Mouse (Mus musculus): ENCODE data around the gene Cct3.

The Cct3 gene

DNA sequence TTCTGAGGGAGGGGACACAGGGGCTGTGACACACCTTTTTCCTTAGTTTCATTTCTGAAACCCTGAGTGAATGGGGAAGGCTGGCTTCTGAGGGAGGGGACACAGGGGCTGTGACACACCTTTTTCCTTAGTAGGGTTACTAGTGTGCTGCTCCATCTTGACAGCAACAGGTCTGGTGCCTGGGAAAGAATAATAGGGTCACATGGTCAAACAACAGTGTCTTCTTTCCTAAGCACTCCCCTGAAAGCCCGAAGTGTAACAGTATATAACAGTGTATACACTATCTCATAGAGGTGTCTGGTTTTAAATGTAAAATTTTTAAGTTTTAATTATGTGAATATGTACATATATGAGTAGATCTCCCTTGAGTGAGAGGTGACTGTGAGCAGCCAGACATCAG is 1.6 kb upstream of the Cct3 start:
- DNase-seq = peak; percentile 31

DNA sequence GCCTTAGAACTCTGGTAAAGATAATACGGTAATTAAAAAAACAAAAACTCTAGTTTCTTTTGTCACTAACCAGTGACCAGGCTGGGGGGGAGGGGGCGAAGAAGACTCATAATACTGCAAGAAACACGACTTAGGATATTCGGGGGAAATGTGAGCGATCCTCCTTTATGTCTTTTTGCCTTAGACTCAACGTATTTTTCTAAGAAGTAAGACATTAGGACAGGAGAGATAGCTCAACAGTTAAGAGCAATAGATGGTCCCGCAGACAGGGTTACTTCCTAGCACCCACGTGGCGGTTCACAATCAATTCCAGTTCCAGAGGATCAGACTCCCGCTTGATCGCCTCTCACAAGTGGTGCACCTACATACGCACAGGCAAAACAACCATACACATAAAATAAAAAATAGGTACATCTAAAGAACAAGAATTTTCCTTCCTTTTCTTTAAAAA is 781 bp upstream of the Cct3 start:
- no peak for DNase-seq

DNA sequence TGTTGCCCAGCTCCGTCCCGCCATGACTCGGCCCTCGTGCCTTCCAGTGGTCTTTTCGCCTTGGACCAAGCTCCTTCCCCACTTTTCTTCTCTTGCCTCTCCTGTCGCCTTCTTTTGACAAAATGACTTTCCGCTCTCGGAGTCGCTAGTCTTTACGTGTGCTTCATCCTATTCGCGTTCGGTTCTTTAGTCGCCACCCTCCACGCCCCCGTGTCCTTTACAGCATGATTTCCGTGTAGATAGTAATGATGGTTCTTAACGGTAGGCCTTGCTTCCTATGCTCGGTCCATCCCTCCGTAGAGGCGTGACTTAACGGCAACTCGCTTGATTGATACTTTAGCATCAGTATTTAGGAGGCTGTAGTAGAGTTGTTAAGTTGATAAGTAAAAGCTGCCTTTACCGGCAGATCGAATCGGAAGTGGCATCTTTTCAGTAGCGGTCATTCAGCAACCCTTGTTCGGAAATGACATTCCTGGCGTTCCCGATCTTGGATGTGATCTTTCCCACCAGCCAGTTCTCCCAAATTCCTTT is 470 bp downstream of the Cct3 start:
- DNase-seq = no peak

DNA sequence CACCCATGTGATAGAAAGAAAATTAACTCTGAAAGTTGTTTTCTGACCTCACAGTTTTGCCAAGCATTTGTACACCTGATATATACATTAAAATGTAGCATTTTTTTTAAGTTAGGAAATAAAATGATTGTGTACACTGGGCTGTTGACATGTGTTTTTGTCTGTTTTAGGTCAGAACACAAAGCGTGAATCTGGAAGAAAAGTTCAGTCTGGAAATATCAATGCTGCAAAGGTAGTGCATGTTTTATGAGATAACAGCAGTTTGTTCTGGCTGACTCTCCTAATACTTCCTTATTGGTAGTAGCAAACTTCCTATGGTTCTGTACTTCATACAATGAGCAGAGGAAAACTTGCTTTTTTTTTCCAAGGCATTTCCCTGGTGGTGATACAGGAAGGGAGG is 2.3 kb downstream of the Cct3 start:
- no peak for DNase-seq

DNA sequence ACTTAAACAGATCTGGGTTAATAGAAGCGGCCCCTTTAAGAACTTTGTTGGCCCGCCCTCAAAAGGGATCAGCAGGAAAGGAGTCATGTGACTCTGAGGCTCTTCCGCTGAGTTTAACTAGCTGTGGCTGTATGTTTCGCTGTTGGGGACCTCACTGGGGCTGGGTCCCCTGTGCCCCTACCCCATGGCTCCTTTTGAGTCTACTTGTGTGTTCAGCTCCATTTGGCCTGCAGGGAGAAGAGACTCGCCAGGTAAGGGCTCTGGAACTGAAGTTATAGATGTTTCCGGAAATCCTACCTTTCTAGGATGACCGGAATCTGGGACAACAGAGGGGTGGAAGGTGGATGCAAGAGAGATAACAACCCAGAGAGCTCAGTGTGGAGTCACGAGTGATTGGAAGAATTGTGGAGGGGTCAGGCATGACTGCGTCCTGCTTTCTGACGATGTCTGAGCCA is 28.1 kb downstream of the Cct3 start, which contains the start of gene Glmp:
TSS of gene Glmp (plus strand) at position 73 of the 455 bp plus-strand sequence.
- DNase-seq = peak; percentile 72

DNA sequence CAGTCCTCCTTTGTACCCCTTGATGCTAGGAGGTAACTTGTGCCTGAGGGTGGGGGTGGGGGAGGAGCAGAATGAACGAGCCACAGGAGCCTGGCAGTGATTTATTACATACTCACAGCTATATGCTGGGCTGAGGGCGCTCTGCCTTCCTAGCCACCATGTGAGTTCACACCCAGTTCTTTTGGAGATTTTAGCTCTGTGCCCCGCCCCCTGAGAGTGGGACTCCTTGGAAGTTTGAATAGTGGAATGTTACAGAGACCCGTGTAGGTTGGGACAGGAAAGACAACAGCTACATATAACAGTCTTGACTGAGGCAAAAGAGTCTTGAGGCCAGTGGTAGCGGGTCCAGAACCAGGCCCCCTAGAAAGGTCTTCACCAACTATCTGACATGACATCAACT is 32.0 kb downstream of the Cct3 start:
- DNase-seq = no peak

DNA sequence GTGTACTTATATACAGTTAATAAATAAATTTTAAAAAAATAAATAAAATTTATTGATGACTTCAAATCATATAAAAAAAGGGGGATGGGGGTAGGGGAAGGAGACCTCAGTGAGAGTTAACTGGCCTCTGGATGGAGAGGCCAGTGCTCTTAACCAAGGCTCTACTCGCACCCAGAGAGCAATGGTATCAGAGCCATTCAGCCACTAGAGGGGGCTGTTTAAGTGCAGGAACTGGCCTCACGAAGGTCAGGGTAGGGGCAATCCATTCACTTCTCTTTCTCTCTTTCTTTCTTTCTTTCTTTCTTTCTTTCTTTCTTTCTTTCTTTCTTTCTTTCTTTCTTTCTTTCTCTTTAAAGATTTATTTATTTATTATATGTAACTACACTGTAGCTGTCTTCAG is 34.4 kb downstream of the Cct3 start:
- DNase-seq = peak; percentile 61

DNA sequence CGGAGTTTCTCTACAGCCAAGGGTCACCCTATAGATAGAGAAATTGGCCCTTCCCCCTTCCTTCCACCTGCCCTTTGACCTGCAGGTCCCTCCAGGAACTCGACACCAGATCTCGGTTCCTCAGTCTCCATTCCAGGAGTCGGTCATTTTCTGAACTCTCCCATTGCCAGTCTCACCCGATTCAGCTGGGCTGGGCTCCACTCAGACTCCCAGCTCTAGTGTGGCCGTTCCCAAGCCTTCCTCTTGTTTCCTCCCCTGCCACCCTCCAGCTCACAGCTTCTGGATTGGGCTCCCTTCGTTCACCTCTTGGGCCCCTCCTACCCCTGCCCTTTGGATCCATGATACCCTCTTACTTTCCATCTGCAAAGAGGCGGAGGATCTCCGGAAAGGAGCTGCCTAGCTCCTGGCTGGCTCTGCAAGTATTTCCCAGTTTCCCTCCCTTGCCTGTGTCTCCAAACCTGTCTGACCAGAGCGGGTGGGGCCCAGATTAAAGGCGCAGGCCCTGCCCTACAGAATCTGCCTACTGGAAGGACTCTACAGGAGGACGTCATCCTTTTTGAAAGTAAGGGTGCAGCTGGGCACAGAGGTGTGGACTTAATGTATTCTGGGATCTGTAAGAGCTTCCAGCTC is 37.2 kb downstream of the Cct3 start:
- no peak for DNase-seq

DNA sequence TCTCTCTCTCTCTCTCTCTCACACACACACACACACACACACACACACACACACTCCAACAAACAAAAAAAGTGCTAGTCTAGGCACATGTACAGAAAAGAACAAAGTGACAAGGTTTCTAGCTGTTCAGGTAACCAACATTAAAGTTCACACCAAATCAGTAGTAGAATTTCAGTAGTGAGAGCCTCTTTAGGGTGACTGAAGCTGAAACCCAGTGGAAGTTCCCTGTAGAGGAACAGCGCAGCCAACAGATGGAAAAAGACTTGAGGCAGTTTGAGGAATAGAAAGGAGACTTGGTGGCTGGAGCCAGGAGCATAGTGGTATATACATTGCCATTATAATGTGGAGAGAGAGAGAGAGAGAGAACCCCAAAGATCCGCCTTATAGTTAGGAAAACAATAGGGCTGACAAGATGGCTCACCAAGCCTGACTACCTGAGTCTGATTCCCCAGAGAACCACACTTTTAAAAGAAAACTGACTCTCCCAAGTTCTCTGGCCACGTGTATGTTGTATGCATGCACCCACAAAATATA is 38.1 kb downstream of the Cct3 start:
- DNase-seq = no peak

DNA sequence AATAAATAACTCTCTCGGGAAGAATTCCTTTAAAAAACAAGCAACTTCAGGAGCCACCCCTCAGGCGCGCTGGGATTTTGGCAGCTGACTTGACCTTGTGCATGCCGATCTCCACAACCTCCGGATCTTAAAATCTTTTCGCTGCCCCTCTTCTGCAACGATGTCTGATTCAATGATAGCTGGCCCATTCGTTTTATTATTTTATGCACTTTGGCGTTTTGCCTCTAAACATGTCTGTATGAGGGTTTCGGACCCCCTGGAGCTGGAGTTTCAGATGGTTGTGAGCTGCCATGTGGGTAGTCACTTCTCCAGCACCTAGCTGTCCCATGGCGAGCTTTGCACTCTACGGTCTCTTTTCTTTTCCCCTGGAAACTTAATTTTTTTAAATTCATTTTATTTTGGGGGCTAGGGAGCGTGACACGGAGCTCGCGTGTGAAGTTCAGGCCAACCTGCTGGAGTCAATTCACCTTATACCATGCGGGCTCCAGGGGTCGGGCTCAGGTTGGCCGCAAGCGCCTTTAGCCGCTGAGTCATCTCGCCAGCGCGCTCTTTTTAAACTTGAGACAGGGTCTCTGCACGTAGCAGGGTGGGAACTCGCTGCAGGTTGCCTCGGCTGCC is 38.6 kb downstream of the Cct3 start:
- peak; percentile 65 for DNase-seq

DNA sequence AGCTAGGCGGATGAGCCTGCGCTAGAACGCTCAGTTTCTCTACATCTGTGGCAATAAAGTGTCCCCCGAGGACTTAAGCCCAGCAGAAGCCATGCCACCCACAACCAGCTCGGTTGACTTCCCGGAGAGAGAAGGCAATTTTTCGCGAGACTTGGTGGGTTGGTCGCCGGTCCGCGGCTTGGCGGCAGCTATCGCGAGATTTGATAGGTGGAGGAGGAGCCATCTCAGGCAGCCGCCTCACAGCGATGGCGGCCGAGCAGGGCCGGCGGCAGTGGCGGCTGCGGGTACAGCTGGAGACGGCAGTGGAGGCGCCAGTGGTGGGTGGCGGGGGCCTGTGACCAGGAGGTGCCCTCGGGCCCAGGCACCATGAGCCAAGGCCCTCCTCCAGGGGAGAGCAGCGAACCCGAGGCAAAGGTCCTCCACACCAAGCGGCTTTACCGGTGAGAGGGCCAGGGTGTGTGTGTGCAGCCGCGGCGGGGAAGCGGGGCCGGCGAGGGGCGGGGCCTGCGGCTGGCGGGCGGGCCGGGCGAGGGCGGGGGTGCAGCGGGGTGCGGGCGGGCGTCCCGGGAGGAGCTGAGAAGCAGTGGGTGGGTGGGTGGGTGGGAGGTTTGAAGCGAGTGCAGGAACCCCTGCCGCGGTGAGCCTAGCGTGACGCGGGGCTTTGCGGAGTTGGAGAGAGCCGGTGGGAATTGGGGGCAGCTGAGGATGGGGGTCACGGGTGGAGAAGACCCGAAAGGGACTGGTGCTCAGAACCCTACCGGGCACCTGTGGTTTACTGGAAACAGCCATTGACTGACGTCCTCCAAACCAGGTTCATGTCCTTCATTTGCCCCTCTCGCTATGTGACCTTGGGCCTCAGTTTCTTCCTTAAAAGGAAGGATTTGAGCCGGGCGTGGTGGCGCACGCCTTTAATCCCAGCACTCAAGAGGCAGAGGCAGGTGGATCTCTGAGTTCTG is 39.4 kb downstream of the Cct3 start, which contains the start of the genes Tmem79 and Smg5:
TSS of gene Tmem79 (minus strand) at position 91 of the 956 bp plus-strand sequence.
TSS of gene Smg5 (plus strand) at position 203 of the 956 bp plus-strand sequence.
- DNase-seq = peak; percentile 95

DNA sequence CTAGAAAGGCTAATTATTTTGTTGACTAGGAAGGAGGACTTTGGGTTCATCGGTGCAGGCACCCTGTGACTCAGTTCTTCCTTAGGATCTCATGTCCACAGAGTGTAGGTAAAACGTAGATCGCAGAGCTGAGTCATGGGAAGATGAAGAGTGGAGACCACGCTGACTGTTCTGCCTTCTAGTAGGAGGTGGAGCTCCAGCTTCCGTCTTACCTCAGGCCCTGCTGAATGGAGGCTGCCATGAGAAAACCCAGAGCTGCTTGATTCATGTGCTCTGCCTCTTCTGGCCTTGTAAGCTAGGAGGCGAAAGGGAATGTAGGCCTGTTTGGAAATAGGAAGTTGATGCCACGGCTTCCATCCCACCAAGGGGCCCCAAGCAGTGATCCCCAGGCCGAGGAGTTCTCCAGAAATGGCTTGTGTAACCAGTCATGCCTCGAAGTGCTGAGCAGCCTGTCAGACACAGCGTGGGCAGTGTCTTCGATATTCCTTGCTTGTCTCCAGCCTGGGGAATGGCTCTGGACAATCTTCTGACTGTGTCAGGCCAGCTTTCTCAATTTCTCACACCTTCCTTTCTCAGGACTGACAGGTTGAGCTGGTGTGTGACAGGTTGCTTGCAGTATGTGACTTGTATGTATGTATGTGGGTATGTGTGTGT is 40.6 kb downstream of the Cct3 start:
- no peak for DNase-seq

DNA sequence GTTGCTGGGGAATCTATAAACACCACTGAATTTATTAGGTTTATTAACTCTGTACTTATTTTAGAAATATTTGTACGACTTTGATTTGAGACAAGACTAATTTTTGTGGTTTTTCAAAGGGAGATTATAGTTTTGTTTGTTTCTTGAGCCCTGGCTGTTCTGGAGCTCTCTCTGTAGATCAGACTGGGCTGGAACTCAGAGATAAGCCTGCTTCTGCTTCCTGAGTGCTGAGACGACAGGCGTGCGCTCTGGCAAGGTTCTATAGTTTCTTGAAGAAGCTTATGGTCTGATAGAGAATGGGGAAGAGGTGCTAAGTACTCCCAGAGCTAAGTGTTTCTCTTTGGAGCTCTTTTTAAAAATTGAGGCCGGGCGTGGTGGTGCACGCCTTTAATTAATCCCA is 41.4 kb downstream of the Cct3 start:
- DNase-seq = no peak

DNA sequence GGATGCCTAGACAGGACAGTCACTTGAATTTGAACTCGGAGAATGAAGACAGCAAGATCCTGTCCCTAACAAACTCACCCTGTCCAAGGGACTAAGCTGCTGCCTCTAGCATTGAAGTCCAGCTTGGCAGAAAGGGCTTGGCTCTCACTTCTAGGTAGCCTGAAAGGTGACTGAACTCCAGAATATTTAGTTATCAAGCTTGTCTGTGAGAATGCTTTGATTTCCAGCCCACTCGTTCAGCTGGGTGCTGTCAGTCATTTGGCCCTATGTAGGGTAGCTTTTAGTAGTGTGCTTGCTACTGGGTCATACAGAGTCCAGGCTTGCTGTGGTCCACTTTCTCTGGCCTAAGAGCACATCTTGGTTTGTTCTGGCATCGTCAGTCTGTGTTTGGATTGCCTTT is 42.1 kb downstream of the Cct3 start:
- DNase-seq = no peak

DNA sequence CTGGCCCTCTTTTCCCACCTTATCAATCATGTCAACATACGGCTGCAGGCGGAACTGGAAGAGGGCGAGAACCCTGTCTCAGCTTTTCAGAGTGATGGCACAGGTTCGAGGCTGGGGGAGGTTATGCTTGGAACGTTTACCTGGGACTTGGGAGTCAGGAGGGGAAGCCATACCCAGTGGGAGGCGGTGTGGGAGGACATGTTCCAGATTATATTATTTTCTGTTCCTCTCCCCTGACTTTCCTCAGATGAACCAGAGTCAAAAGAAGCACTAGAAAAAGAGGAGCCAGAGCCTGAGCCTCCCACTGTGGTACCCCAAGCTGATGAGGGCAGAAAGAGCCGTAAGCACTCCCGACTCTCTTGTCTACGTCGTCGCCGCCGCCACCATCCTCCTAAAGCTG is 53.8 kb downstream of the Cct3 start:
- no peak for DNase-seq

DNA sequence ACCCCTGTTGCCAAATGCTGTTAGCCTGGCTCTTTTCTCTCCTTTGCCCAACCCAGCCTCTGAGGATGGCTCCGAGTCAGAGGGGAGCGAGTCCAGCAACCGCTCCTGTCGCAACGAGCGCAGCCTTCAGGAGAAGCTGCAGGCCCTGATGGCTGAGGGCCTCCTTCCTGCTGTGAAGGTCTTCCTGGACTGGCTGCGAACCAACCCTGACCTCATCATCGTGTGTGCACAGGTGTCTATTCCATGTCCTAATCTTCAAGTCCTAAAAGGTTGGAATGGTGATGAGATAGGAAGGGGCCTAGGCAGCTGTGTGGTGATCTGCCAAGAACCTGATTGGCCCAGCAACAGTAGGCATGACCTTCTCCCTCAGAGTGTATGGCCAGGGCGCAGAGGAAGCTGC is 56.0 kb downstream of the Cct3 start:
- DNase-seq = peak; percentile 76

DNA sequence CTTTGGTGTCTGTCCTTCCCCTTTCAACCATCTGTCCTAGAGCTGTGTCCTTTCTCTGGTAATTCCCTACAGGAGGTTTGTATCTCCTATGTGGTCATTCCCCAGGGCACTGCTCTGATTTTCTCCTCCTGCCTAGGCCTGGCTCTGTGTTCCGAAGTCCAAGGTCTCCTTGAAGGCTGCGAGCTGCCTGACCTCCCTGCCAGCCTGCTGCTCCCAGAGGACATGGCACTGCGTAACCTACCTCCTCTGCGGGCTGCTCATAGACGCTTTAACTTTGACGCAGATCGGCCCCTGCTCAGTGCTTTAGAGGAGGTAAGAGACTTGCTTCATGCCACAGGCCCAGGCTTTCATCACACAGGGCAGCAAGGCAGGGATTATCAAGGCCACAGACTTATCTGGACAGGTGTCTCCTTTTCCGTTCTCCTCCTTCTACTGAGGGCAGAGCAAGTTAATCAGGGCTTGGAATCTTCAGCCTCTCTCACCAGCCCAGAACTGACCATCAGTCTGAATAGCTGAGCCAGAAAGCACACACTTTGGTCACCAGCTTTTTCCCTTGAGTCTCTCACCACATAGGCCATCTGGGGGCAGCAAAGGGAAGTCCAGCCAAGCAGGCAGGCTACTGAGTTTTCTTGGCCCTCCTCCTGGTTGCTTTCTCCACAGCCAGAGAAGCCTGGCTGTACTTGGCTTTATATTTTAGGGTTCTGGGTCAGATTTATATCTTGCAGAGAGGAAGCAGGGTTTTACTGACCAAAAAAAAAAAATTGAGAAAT is 57.7 kb downstream of the Cct3 start:
- DNase-seq = peak; percentile 56

DNA sequence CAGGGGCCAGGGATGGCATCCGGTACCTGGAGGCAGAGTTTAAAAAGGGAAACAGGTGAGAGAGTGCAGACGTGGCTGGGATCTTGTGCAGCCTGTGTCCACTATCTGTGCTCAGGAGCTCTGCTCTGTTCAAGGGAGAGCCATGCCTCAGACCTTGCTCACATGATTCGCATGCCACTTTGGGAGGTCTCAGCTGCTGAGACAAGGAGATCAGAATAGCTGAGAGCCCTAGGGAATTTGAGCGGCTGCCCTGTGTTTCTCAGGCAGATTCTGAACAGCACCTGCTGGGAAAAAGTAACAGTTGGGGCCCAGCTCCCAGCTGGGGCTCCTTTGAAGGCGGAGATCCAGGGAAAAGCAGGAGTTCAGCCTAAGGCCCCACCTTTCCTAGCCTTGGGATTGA is 62.7 kb downstream of the Cct3 start:
- no peak for DNase-seq

DNA sequence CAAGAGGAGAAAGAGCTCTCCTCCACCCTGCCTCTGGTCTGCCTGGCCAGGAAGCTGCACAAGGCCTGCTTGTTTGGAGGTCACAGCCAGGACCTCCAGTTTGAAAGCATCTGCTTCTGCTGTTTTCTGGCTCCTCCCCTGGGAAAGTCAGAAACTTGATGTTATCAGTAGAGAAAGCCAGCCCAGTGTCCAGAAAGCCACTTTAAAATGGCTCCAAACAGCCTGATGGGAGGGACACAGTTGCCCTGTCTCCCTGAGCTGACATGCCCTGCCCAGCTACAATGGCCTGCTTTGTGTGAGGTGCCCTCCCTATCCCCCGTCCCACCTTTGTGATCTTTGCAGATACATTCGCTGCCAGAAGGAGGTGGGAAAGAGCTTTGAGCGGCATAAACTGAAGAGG is 63.1 kb downstream of the Cct3 start:
- DNase-seq = no peak

DNA sequence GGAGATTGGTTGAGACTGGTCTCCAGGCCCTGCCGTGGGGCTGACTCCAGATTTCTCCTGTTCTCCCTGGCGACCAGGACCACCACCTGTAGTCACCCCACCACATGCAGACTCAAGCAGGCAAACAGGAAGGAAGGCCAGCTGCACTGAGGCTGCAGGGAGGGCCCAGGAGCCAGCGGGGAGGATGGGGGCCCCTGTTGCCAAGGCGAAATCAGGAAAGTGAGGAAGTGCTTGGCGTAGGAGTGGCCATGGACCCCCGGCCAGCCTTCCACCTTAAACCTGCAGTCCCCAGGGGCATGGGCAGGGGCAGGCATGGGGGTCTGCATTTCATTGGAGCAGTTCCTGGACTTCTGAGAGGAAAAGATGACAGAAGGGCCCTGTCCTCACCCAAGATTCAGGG is 64.2 kb downstream of the Cct3 start:
- DNase-seq = no peak

DNA sequence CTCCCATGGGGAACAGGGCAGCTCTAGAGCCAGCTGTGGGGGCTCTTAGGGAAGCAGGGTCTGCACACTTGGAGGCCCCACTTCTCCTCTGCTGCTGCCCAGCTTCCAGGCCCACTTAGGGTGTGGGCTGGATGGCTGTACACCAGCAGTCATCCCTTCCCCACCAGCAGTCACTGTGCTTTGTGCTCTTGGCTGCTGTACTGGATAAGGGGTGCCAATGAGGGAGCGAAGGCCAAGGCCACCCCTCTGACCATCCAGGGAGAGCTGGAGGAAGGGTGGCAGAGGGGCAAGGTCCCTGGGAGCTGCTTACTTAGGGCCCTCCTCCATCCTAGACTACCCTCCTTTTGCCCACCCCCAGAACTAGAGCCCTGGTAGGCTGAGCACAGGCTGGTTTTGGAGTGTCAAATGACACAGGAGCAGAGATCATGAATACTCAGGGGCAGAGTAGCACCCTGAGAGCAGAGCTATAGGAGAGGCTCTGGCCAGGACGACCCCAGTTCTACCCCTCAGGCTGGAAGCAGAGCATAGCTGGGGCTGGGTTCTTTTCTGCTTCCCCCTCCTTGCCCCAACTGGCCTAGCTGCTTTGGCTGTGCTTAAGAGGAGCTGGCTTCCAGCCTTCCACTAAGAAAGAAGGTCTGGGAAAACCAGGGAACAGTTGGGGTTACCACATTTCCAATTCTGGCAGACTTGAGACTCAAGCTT is 64.8 kb downstream of the Cct3 start:
- DNase-seq = no peak

Data from cerebellum, adult 9-10 months (tissue).